Mouse (Mus musculus) cortical plate, adult 2 months (tissue): ENCODE measurements around the gene Kansl1.

Source experiments
- CTCF ChIP-seq: fragments of 200-500 bp; IDR thresholded peaks from 2 replicates; pipeline ENCODE4 v1.5.1; 2011; ENCODE audit warnings: mild to moderate bottlenecking, control low read depth, low read length; ENCODE audit not compliant: insufficient read depth; ENCODE audit errors: extremely low read depth
- POLR2A ChIP-seq: fragments of 200-500 bp; IDR thresholded peaks from 2 replicates; pipeline ENCODE4 v1.6.1; 2011; ENCODE audit warnings: mild to moderate bottlenecking, low read length, control low read depth; ENCODE audit not compliant: insufficient read depth; ENCODE audit errors: extremely low read depth

- no peak for TF ChIP-seq POLR2A
- TF ChIP-seq CTCF: no peak
Observed at GRCm38 (mm10) chr11:104407391-104407790, 61.3 kb downstream of the Kansl1 start.
